Mouse (Mus musculus): ENCODE data around the gene Vmn1r64. TPM values are rescaled to one million over a fixed set of nuclear protein-coding genes. Genes with fewer than 3 reads are reported as not detected.
"Not testable (repeated sequence)": the region's sequence is repeated elsewhere in the genome, so short reads cannot be mapped to it uniquely, and the experiment has no call there.

Vmn1r64 gene
- total RNA-seq (2021), result not detected in 2 replicates
- long read RNA-seq, experiment 1, result 0 reads
- long read RNA-seq, experiment 2, result 0 reads

- no peak for DNase-seq
These were observed at the start of gene Vmn1r64 for GRCm38 (mm10) chr7:5884442-5884841. Gene Vmn1r64 (minus strand): TSS chr7:5884542.

GRCm38 (mm10) chr7:5899238-5899637 lies 14.9 kb upstream of the Vmn1r64 start:
- no peak for DNase-seq

- not testable (repeated sequence) for DNase-seq
These were observed 12.9 kb upstream of the Vmn1r64 start for GRCm38 (mm10) chr7:5897245-5897644.

Other genes starting within 250 kb of the Vmn1r64 start
- not detected in 2 replicates for gene Vmn1r62, start 210.9 kb downstream of the Vmn1r64 start, total RNA-seq (2021)
- not detected in 2 replicates for gene Vmn1r63, start 79.1 kb downstream of the Vmn1r64 start, total RNA-seq (2021)
- not detected in 2 replicates for gene Vmn1r65, start 126.5 kb upstream of the Vmn1r64 start, total RNA-seq (2021)
- not detected in 2 replicates for gene Nlrp4c, start 160.6 kb upstream of the Vmn1r64 start, total RNA-seq (2021)

Data from adrenal gland, postnatal 14 days (tissue).